Mouse (Mus musculus) midbrain, embryonic 15.5 days (tissue): ENCODE measurements around the gene Ldlr. TPM values are rescaled to one million over a fixed set of nuclear protein-coding genes. Genes with fewer than 3 reads are reported as not detected.
A peak's percentile ranks its signal among the peaks of the same experiment; 100 is the strongest.
"Not testable (repeated sequence)": the region's sequence is repeated elsewhere in the genome, so short reads cannot be mapped to it uniquely, and the experiment has no call there.

Source experiments
- ATAC-seq: fragments of 200-750 bp; cut with Nextera tagmentation; replicated peaks from 2 replicates; pipeline ENCODE4 v1.8.0; 2017; ENCODE audit warnings: moderate TSS enrichment
- H3K27ac ChIP-seq: fragments of 300-500 bp; sonication (generic); 2 replicates; pipeline ENCODE4 v1.5.1; 2015; ENCODE audit warnings: mild to moderate bottlenecking, inconsistent platforms
- H3K27me3 ChIP-seq: fragments of 300-500 bp; sonication (generic); replicated peaks from 2 replicates; pipeline ENCODE4 v1.6.1; 2015; ENCODE audit warnings: inconsistent platforms
- H3K36me3 ChIP-seq: fragments of 300-500 bp; sonication (generic); replicated peaks from 2 replicates; pipeline ENCODE4 v1.6.1; 2015; ENCODE audit warnings: inconsistent platforms
- H3K4me1 ChIP-seq: fragments of 300-500 bp; sonication (generic); 2 replicates; pipeline ENCODE4 v1.6.1; 2015; ENCODE audit warnings: inconsistent platforms
- H3K4me2 ChIP-seq: fragments of 300-500 bp; sonication (generic); 2 replicates; pipeline ENCODE4 v1.6.1; 2015; ENCODE audit warnings: inconsistent platforms, mild to moderate bottlenecking, moderate library complexity
- H3K4me3 ChIP-seq: fragments of 300-500 bp; sonication (generic); 2 replicates; pipeline ENCODE4 v1.5.1; 2015; ENCODE audit warnings: mild to moderate bottlenecking, inconsistent platforms
- H3K9ac ChIP-seq: fragments of 300-500 bp; sonication (generic); 2 replicates; pipeline ENCODE4 v1.6.1; 2015; ENCODE audit warnings: mild to moderate bottlenecking, inconsistent platforms
- H3K9me3 ChIP-seq: fragments of 300-500 bp; sonication (generic); 2 replicates; pipeline ENCODE4 v1.6.1; 2016; ENCODE audit warnings: inconsistent platforms
- WGBS: fragments of 180-500 bp; shearing (Covaris S2); methylation state at CpG from one replicate; pipeline ENCODE4 v1.1.7; 2015; ENCODE audit warnings: mixed read lengths; 5-methylcytosine and 5-hydroxymethylcytosine counted together
- polyA plus RNA-seq: library from polyadenylated mRNA; unstranded; fragments of >200 nt; fragmentation: Nextera tagmentation; extraction: Ambion mirVana; gene quantifications from 2 replicates; pipeline ENCODE4 v1.2.1, GENCODE M21; 2015

Ldlr gene
- polyA plus RNA-seq, 1 experiment from 2014 or later = 15.9 TPM

DNA sequence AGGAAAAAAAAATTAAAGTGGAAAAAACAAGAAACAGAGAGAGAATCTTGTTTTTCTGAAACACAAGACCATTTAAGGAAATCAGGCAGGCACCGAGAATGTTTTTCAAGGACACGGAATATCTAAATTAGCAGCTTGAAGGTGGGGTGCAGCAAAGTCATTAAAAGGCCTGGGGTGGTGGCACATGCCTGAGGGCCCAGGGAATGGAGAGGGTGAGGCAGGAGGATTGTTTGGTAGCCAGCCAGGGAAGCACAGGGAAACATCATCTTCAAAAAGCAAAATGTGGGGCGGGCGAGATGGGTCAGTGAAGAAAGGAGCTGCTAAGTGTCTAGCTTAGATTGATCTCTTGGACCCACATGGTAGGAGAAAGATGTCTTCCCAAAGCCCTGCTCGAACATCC is 64.4 kb downstream of the Ldlr start:
- Histone ChIP-seq H3K4me3 (no peak overlapping the region), H3K9me3 (no peaks in the 10 kb centered on the region), H3K27ac (no peak overlapping the region), H3K4me1 (no peaks in the 10 kb centered on the region), H3K4me2 (no peak overlapping the region), H3K36me3 (no peaks in the 10 kb centered on the region), H3K27me3 (no peaks in the 10 kb centered on the region), H3K9ac (no peak overlapping the region)
- WGBS = 84% methylated on average over 5 of the region's 5 CpGs
- no peak for ATAC-seq

DNA sequence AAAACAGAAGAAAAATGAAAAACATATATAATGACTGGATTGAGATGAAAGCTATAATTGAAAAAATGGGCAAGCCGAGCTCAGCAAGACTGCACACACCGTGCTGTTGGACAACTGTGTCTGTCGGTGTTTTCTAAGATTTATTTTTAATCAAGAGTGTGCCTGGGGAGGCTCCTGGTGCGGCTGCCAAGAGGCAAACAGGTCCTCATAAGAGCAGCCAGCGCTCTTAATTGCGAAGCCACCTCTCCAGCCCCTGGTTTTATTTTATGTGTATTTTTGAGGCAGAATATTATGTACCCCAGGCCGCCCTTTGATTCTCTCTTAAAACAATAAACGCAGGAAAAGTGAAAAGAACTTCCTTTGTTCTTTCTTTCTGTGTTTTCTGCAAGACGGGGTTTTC is 65.0 kb downstream of the Ldlr start:
- H3K27ac ChIP-seq = no peak overlapping the region
- H3K36me3 ChIP-seq = no peaks in the 10 kb centered on the region
- no peak overlapping the region for H3K9ac ChIP-seq
- H3K4me3 ChIP-seq = no peak overlapping the region
- no peaks in the 10 kb centered on the region for H3K4me1 ChIP-seq
- H3K27me3 ChIP-seq = no peaks in the 10 kb centered on the region
- ATAC-seq = no peak
- H3K4me2 ChIP-seq = no peak overlapping the region
- WGBS = 76% methylated on average over 9 of the region's 9 CpGs
- no peaks in the 10 kb centered on the region for H3K9me3 ChIP-seq

DNA sequence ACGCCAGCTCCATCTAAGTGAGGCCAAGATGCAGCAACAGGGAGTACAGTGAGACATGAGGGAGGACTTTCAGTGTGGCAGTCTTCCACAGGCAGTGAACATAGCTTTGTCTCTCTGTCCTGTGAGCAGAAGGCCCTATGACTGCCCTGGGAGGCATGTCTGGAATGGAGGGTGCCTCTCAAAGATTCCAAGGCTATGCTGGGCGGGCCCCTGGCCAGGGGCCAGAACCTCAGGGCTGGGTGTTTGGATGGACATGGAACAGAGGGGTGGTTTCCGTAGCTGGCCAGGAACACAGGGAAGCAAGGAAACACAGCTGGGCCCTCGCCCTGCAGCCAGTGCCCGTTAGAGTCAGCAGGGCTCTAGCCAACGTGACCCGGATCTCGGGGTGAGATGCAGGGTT is 68.6 kb downstream of the Ldlr start:
- 82% methylated on average over 8 of the region's 8 CpGs for WGBS
- Histone ChIP-seq H3K9ac (no peak overlapping the region), H3K4me2 (no peak overlapping the region), H3K27ac (no peak overlapping the region), H3K9me3 (no peaks in the 10 kb centered on the region), H3K27me3 (0 out of 2 replicates have a peak, but pooled peaks cover 2% of the 10 kb centered on the region), H3K36me3 (no peaks in the 10 kb centered on the region), H3K4me3 (no peak overlapping the region), H3K4me1 (no peaks in the 10 kb centered on the region)
- no peak for ATAC-seq

DNA sequence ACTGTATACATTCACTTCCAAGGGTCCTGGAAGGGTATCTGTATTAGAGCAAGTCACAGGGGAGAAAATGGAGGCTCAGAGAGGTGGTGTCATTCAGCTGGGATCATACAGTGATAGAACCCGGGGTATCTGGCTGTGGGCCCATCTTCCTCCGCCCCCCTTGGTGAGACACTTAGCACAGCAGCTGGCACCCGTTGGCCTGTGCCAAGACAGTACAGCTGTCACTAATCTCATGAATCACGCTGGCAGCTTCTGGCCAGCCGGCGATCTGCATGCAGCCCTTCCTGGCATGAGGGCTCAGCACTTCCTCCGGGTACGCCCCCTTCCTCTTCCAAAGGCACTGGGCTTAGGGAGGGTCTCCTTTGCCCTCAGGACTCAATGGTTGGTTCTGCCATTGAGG is 69.4 kb downstream of the Ldlr start:
- H3K4me2 ChIP-seq = no peak overlapping the region
- peaks cover 2% of the 10 kb centered on the region; the same call in 1 of the 2 replicates for H3K4me1 ChIP-seq
- no peaks in the 10 kb centered on the region for H3K9me3 ChIP-seq
- peak; percentile 64; the same call in 1 of the 2 replicates for ATAC-seq
- H3K9ac ChIP-seq = no peak overlapping the region
- no peak overlapping the region for H3K27ac ChIP-seq
- 0 out of 2 replicates have a peak, but pooled peaks cover 3% of the 10 kb centered on the region for H3K27me3 ChIP-seq
- no peak overlapping the region for H3K4me3 ChIP-seq
- no peaks in the 10 kb centered on the region for H3K36me3 ChIP-seq
- WGBS = 60% methylated on average over 8 of the region's 8 CpGs

DNA sequence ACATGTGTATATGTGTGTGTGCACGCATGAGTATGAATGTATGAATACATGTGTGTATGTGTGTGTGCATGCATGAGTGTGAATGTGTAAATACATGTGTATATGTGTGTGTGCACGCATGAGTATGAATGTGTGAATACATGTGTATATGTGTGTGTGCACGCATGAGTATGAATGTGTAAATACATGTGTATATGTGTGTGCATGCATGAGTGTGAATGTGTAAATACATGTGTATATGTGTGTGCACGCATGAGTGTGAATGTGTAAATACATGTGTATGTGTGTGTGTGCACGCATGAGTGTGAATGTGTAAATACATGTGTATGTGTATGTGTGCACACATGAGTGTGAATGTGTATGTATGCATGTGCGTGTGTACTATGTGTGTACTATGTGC is 70.2 kb downstream of the Ldlr start:
- H3K27ac ChIP-seq, ATAC-seq, H3K9ac ChIP-seq, H3K9me3 ChIP-seq, H3K4me2 ChIP-seq, H3K4me3 ChIP-seq, H3K27me3 ChIP-seq, H3K36me3 ChIP-seq: not testable (repeated sequence)
- WGBS = 97% methylated on average over 6 of the region's 6 CpGs
- peaks cover 10% of the 10 kb centered on the region for H3K4me1 ChIP-seq

DNA sequence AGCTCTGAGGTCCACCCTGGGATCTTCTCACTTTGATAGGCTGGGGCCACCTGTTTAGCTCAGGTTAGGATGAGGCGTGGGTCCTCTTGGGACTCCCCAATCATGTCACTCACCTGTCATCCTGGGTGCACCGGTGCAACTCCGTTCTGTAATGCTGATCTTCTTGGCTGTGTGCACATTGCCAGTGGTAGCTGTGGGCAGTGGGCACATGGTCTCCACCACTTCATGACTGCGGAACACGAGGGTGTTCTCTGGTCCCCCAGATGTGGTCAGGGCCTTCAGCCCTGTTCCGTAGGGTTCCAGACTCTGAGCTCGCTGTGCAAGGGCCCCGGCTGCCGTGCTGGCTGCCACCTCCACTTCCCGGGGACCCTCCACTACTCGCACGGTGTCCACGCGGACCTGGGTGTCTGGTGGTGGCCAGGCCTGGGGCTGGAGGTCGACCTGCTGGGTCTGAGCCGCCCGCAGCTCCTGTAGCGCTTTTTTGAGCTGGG is 71.1 kb downstream of the Ldlr start:
- no peak overlapping the region for H3K9ac ChIP-seq
- 0 out of 2 replicates have a peak, but pooled peaks cover 3% of the 10 kb centered on the region for H3K27me3 ChIP-seq
- WGBS = 95% methylated on average over 18 of the region's 18 CpGs
- no peak for ATAC-seq
- no peaks in the 10 kb centered on the region for H3K9me3 ChIP-seq
- H3K4me2 ChIP-seq = no peak overlapping the region
- no peak overlapping the region for H3K4me3 ChIP-seq
- H3K36me3 ChIP-seq = no peaks in the 10 kb centered on the region
- no peak overlapping the region for H3K27ac ChIP-seq
- peaks cover 15% of the 10 kb centered on the region for H3K4me1 ChIP-seq

DNA sequence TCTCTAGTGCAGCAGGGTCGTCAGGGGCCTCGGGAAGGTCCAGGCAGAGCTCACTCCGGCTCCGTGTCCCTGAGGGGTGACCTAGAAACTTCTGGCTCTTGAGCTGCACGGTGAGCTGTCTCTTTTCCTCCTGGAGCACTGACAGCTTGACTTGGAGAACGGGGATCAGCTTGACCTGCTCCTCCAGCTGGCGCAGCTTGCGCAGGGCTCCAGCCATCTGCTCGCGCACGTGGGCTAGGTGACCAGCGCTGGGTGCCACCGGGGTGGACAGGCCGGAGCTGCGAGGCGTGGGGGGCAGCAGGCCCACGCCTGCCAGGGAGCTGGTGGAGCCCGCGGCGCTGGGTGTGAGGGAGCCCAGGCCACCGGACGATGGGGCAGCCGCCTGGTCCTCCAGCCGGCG is 71.6 kb downstream of the Ldlr start:
- Histone ChIP-seq H3K9ac (no peak overlapping the region), H3K27me3 (0 out of 2 replicates have a peak, but pooled peaks cover 3% of the 10 kb centered on the region), H3K36me3 (no peaks in the 10 kb centered on the region), H3K4me2 (no peak overlapping the region), H3K4me1 (peaks cover 15% of the 10 kb centered on the region), H3K4me3 (no peak overlapping the region), H3K27ac (no peak overlapping the region), H3K9me3 (no peaks in the 10 kb centered on the region)
- ATAC-seq = no peak
- WGBS = 91% methylated on average over 25 of the region's 25 CpGs

DNA sequence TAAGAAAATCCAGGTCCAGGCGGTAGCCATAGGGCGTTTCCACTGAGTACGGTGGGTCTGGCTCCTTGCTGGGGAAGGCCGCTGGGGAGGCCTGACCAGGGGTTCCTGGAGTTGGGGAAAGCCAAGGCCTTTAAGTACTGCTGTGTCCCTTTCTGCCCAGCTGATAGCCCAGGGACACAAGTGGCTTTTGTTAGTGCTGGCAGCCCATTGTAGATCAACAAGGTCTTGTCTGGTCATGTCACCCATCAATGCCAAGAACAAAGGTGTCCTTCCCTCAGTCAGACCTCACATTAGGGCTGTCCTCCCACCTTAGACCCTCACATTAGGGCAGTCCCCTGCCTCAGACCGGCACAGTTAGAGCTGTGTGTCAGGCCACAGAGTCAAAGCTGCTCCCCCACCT is 72.3 kb downstream of the Ldlr start:
- Histone ChIP-seq H3K9ac (no peak overlapping the region), H3K4me1 (peaks cover 15% of the 10 kb centered on the region), H3K36me3 (no peaks in the 10 kb centered on the region), H3K27me3 (0 out of 2 replicates have a peak, but pooled peaks cover 3% of the 10 kb centered on the region), H3K27ac (no peak overlapping the region), H3K4me3 (no peak overlapping the region), H3K9me3 (no peaks in the 10 kb centered on the region), H3K4me2 (no peak overlapping the region)
- ATAC-seq = no peak
- WGBS = 78% methylated on average over 5 of the region's 5 CpGs

DNA sequence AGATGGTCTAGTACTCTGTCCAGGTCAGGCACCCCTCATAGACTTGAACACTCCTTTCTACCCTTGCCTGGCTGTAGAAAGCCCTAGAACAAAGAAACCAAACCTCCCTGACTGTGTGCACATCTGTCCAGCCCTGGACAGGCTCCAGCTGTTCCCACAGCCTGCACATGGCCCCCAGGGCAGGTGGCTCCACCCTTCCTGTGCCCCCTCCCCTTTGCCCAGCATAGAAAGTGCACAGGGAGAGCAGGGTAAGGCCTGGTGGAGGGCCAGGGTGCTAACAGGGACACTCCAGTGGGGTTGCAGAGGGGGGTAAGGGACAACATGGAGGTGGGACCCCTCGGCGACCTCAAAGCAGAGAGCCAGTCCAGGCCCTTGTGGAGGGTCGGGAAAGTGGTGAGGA is 73.0 kb downstream of the Ldlr start:
- WGBS = 84% methylated on average over 3 of the region's 3 CpGs
- no peak for ATAC-seq
- Histone ChIP-seq H3K9ac (no peak overlapping the region), H3K36me3 (no peaks in the 10 kb centered on the region), H3K4me3 (no peak overlapping the region), H3K27me3 (0 out of 2 replicates have a peak, but pooled peaks cover 3% of the 10 kb centered on the region), H3K27ac (no peak overlapping the region), H3K4me1 (peaks cover 15% of the 10 kb centered on the region), H3K9me3 (no peaks in the 10 kb centered on the region), H3K4me2 (peak overlapping the region; percentile 3; the same call in 1 of the 2 replicates)

DNA sequence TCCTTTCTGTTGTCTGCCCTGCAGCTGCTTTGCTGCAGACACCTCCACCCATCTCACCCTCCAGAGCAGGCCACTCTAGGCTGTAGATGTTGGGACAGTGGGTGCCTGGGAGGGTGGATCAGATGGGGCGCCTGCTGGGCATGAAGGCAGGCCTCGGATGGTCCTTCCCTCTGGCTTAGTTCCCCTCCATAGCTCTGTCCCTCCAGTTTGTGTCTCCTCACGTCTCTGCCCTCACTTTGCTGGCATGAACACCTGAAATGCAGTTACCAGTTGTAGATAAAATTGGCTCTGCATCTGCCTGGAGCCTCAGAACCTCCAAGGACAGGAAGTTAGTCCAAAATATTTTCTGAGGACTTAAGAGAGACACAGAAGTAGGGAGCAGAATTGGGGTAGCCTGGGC is 73.6 kb downstream of the Ldlr start:
- Histone ChIP-seq H3K27me3 (0 out of 2 replicates have a peak, but pooled peaks cover 3% of the 10 kb centered on the region), H3K36me3 (no peaks in the 10 kb centered on the region), H3K9me3 (no peaks in the 10 kb centered on the region), H3K4me3 (no peak overlapping the region), H3K27ac (no peak overlapping the region), H3K4me2 (peak overlapping the region; percentile 3; the same call in 1 of the 2 replicates), H3K4me1 (peaks cover 15% of the 10 kb centered on the region), H3K9ac (no peak overlapping the region)
- 69% methylated on average over 3 of the region's 3 CpGs for WGBS
- no peak for ATAC-seq

DNA sequence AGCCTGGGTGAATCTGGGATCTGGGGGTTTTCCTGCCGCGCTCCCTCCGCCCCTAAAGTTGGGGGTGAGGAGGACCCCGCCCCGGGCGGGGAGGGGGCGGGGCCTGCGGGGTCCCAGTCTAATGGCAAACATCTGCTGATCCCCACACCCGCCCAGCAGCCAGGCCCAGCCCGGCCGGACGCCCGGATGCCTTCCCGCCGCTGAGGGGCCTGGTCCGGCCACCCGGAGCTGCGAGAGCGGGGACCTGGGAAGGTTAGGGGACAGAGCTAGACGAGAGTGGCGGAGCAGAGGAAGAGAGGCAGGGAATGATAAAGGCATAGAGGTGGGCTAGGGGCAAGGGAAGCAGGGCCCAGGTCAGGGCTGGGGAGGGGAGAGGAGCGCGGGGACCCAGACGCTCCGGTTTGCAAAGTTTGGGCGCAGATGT is 74.7 kb downstream of the Ldlr start:
- Histone ChIP-seq H3K4me1 (peaks cover 15% of the 10 kb centered on the region), H3K4me2 (peak overlapping the region; percentile 92), H3K9me3 (no peaks in the 10 kb centered on the region), H3K9ac (peak overlapping the region; percentile 45), H3K27me3 (0 out of 2 replicates have a peak, but pooled peaks cover 3% of the 10 kb centered on the region), H3K36me3 (no peaks in the 10 kb centered on the region), H3K27ac (peak overlapping the region; percentile 40), H3K4me3 (peak overlapping the region; percentile 61)
- ATAC-seq = no peak; the same call in 1 of the 2 replicates
- WGBS = under 1% methylated on average over 24 of the region's 26 CpGs

DNA sequence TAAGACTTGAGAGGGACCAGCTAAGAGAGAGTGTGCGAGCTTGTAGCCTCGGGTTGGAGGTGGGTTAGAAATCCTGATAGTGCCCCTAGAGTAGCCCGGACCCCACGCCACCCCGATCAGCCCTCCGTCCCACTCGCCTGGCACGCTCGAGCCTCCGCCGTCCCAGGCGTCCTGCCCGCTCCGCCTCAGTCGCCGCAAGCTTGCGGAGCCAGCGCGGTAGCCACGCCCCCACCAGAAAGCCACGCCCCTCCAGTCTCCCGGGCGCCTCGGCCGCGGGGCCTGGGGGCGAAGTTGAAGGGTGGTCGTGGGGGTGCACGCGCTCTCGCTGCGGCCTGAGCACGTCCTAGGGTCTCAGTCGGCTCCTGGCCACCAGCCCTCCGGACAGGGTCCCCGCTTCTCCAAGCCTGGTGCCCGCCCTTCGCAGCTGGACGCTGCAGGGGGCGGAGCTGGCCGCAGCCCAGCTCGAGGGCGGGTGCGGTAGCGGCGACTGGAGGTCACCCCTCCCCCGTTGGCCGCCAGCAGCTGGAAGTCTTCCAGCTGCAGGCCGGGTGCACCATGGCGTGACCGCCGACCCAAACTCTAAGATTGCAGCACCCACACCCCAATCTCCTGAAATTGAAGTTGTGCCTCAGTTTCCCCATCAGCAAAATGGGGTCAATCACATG is 75.2 kb downstream of the Ldlr start, which contains the start of gene Kank2:
TSS of gene Kank2 (minus strand) at position 400 of the 665 bp plus-strand sequence.
- H3K9me3 ChIP-seq = no peaks in the 10 kb centered on the region
- 0% methylated on average over 51 of the region's 52 CpGs for WGBS
- no peaks in the 10 kb centered on the region for H3K36me3 ChIP-seq
- H3K27me3 ChIP-seq = 0 out of 2 replicates have a peak, but pooled peaks cover 3% of the 10 kb centered on the region
- H3K4me3 ChIP-seq = peak within 1 kb of the TSS; percentile 61
- peaks cover 15% of the 10 kb centered on the region for H3K4me1 ChIP-seq
- peak within 1 kb of the TSS; percentile 40 for H3K27ac ChIP-seq
- peak within 1 kb of the TSS; percentile 92 for H3K4me2 ChIP-seq
- peak within 1 kb of the TSS; percentile 45 for H3K9ac ChIP-seq
- ATAC-seq = peak; percentile 70

DNA sequence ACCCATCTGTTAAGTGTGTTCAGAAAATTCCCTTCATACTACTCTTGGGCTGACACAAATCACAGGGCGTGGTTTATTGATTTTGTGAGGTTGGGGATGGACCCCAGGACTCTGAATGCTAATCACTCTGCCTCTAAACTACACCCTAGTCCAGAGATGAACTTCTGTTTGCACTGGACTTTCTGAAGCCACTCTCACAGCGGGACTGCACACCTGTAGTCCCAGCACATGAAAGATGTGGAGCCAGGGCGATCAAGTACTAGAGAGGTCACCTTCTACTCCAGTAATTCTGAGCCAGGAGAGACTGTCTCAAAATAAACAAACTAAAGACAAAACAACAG is 75.7 kb downstream of the Ldlr start:
- 49% methylated on average over 3 of the region's 3 CpGs for WGBS
- no peak for ATAC-seq
- Histone ChIP-seq H3K4me2 (peak overlapping the region; percentile 92), H3K4me3 (peak overlapping the region; percentile 61), H3K9me3 (no peaks in the 10 kb centered on the region), H3K27me3 (0 out of 2 replicates have a peak, but pooled peaks cover 3% of the 10 kb centered on the region), H3K9ac (no peak overlapping the region), H3K27ac (no peak overlapping the region), H3K36me3 (no peaks in the 10 kb centered on the region), H3K4me1 (peaks cover 15% of the 10 kb centered on the region)
